Mouse (Mus musculus) testis, adult 2 months (tissue): ENCODE data around the gene B4galnt4. TPM values are rescaled to one million over a fixed set of nuclear protein-coding genes. Genes with fewer than 3 reads are reported as not detected.
A peak's percentile ranks its signal among the peaks of the same experiment; 100 is the strongest.

Experiments
- H3K27ac ChIP-seq: fragments of 200-500 bp; 2 replicates; pipeline ENCODE4 v1.5.1; 2012; ENCODE audit warnings: low read depth, low read length; ENCODE audit not compliant: control insufficient read depth, insufficient read depth
- H3K27me3 ChIP-seq: fragments of 200-500 bp; 2 replicates; pipeline ENCODE4 v1.6.1; 2012; ENCODE audit warnings: mild to moderate bottlenecking, low read length, moderate library complexity; ENCODE audit not compliant: control insufficient read depth, insufficient read depth
- H3K36me3 ChIP-seq: fragments of 200-500 bp; 2 replicates; pipeline ENCODE4 v1.6.1; 2012; ENCODE audit warnings: mild to moderate bottlenecking, low read length; ENCODE audit not compliant: control insufficient read depth, insufficient read depth
- H3K4me1 ChIP-seq: fragments of 200-500 bp; 2 replicates; pipeline ENCODE4 v1.6.1; 2012; ENCODE audit warnings: low read length; ENCODE audit not compliant: control insufficient read depth, insufficient read depth
- H3K4me3 ChIP-seq: fragments of 200-500 bp; 2 replicates; pipeline ENCODE4 v1.5.1; 2012; ENCODE audit warnings: low read depth, mild to moderate bottlenecking, low read length, moderate library complexity, mixed read lengths; ENCODE audit not compliant: control insufficient read depth
- CTCF ChIP-seq: fragments of 200-500 bp; IDR thresholded peaks from 2 replicates; pipeline ENCODE4 v1.5.1; 2012; ENCODE audit warnings: low read depth, mild to moderate bottlenecking, inconsistent platforms, low read length, moderate library complexity; ENCODE audit not compliant: control insufficient read depth, insufficient read depth, insufficient replicate concordance
- POLR2A ChIP-seq: fragments of 200-500 bp; IDR thresholded peaks from 2 replicates; pipeline ENCODE4 v1.6.1; 2012; ENCODE audit warnings: low read depth, mild to moderate bottlenecking, inconsistent platforms, low read length, moderate library complexity; ENCODE audit not compliant: control insufficient read depth
- polyA plus RNA-seq: library from polyadenylated mRNA; depleted of rRNA; stranded (reverse); fragments of >200 nt; gene quantifications from 2 replicates; pipeline ENCODE4 v1.2.3, GENCODE M21; 2012

Gene B4galnt4
- polyA plus RNA-seq, 1 experiment: 18.0 TPM

GRCm38 (mm10) chr7:141047581-141048225, 13.2 kb upstream of the B4galnt4 start:
- H3K36me3 ChIP-seq: no peaks in the 10 kb centered on the region
- peaks cover 7% of the 10 kb centered on the region for H3K4me1 ChIP-seq
- no peaks in the 10 kb centered on the region for H3K27me3 ChIP-seq
- H3K4me3 ChIP-seq: peak overlapping the region; percentile 36
- TF ChIP-seq POLR2A (no peak), CTCF (no peak)
- peak overlapping the region; percentile 46; the same call in 1 of the 2 replicates for H3K27ac ChIP-seq

GRCm38 (mm10) chr7:141048226-141049218, 12.4 kb upstream of the B4galnt4 start:
- TF ChIP-seq POLR2A (no peak), CTCF (peak; percentile 94)
- Histone ChIP-seq H3K4me3 (peak overlapping the region; percentile 36), H3K4me1 (peaks cover 7% of the 10 kb centered on the region), H3K27ac (no peak overlapping the region), H3K27me3 (no peaks in the 10 kb centered on the region), H3K36me3 (no peaks in the 10 kb centered on the region)

GRCm38 (mm10) chr7:141049326-141049725, 11.6 kb upstream of the B4galnt4 start:
- Histone ChIP-seq H3K36me3 (no peaks in the 10 kb centered on the region), H3K27ac (no peak overlapping the region), H3K27me3 (no peaks in the 10 kb centered on the region), H3K4me3 (no peak overlapping the region), H3K4me1 (peaks cover 7% of the 10 kb centered on the region)
- TF ChIP-seq POLR2A: no peak

GRCm38 (mm10) chr7:141051060-141051685, 9.7 kb upstream of the B4galnt4 start:
- Histone ChIP-seq H3K4me1 (peaks cover 7% of the 10 kb centered on the region), H3K27ac (no peak overlapping the region), H3K27me3 (no peaks in the 10 kb centered on the region), H3K36me3 (no peaks in the 10 kb centered on the region), H3K4me3 (no peak overlapping the region)
- TF ChIP-seq CTCF: no peak
- no peak for TF ChIP-seq POLR2A

- TF ChIP-seq CTCF: no peak
- no peak for TF ChIP-seq POLR2A
- Histone ChIP-seq H3K4me1 (peaks cover 7% of the 10 kb centered on the region), H3K27me3 (no peaks in the 10 kb centered on the region), H3K27ac (no peak overlapping the region), H3K4me3 (no peak overlapping the region), H3K36me3 (no peaks in the 10 kb centered on the region)
Observed at GRCm38 (mm10) chr7:141052016-141052415, 8.9 kb upstream of the B4galnt4 start.

GRCm38 (mm10) chr7:141052421-141052820, 8.5 kb upstream of the B4galnt4 start:
- TF ChIP-seq POLR2A: no peak
- no peak for TF ChIP-seq CTCF
- no peaks in the 10 kb centered on the region for H3K36me3 ChIP-seq
- no peak overlapping the region for H3K4me3 ChIP-seq
- no peak overlapping the region for H3K27ac ChIP-seq
- H3K4me1 ChIP-seq: peaks cover 7% of the 10 kb centered on the region
- H3K27me3 ChIP-seq: no peaks in the 10 kb centered on the region

GRCm38 (mm10) chr7:141055785-141056184, 5.1 kb upstream of the B4galnt4 start:
- no peak overlapping the region for H3K27ac ChIP-seq
- H3K36me3 ChIP-seq: no peaks in the 10 kb centered on the region
- no peaks in the 10 kb centered on the region for H3K27me3 ChIP-seq
- TF ChIP-seq CTCF (no peak), POLR2A (no peak)
- H3K4me3 ChIP-seq: no peak overlapping the region
- peaks cover 6% of the 10 kb centered on the region for H3K4me1 ChIP-seq
